Mouse (Mus musculus): Measurements from ENCODE around the gene H2-DMb1. TPM values are rescaled to one million over a fixed set of nuclear protein-coding genes. Genes with fewer than 3 reads are reported as not detected.
A peak's percentile ranks its signal among the peaks of the same experiment; 100 is the strongest.

Gene H2-DMb1
- total and polyA plus RNA-seq, 3 experiments, result 60.7 to 147 (median 102) TPM

- H3K4me1 ChIP-seq (ENCODE audit: control insufficient read depth in 1 of 2, insufficient read depth in 2 of 2), result peaks cover 15 to 45% of the 10 kb centered on the region in 2 experiments
- H3K4me3 ChIP-seq (replicated peaks in 1 of 3; ENCODE audit: low read depth in 2 of 3, low read length in 2 of 3, poor library complexity in 1 of 3), result peak within 1 kb of the TSS; percentile 80 to 97 (median 96)
- dilution Hi-C loops (cut with MboI; ENCODE audit: extremely low pct_ligation_motif_present, extremely low pct_unique_long_range_greater_than_20kb, low sequenced_read_pairs) (no loop called here), in situ Hi-C loops (cut with MboI; ENCODE audit: low pct_ligation_motif_present, low pct_unique_long_range_greater_than_20kb, low sequenced_read_pairs) (no loop called here)
- DNase-seq (ENCODE audit: extremely low read depth), result peak; percentile 85
- H3K4me2 ChIP-seq (ENCODE audit: insufficient read depth, low read depth, poor library complexity, severe bottlenecking), result peak within 1 kb of the TSS; percentile 61
- peaks cover 37 to 53% of the 10 kb centered on the region in 2 experiments for H3K36me3 ChIP-seq (replicated peaks in 1 of 2; ENCODE audit: control insufficient read depth in 1 of 2, insufficient read depth in 1 of 2, low read length in 1 of 2)
- peak within 1 kb of the TSS; percentile 93 for H3K27ac ChIP-seq (ENCODE audit: insufficient read depth, low read depth)
- H3K9me3 ChIP-seq (replicated peaks; ENCODE audit: low read length), result no peaks in the 10 kb centered on the region
- no peaks in the 10 kb centered on the region for H3K27me3 ChIP-seq (replicated peaks)
- H3K9ac ChIP-seq (ENCODE audit: insufficient read depth, low read depth), result peak within 1 kb of the TSS; percentile 93
- H3K79me2 ChIP-seq (replicated peaks; ENCODE audit: control insufficient read depth, extremely low read depth, insufficient read depth, poor library complexity, severe bottlenecking), result peaks cover 50% of the 10 kb centered on the region
- TF ChIP-seq E2F4 (IDR thresholded peaks at IDR 0.05; ENCODE audit: insufficient replicate concordance, low read depth, low read length), result no peak
- peak; percentile 54 for TF ChIP-seq ELF1 (IDR thresholded peaks at IDR 0.05; ENCODE audit: low read depth, low read length)
- TF ChIP-seq TBP (conservative IDR thresholded peaks at IDR 0.05; ENCODE audit: low read depth, low read length), result 0 out of 2 replicates have a peak, but pooled peaks have one; percentile 38
- no peak for TF ChIP-seq RAD21 (IDR thresholded peaks at IDR 0.05; ENCODE audit: low read depth, low read length)
- TF ChIP-seq POLR2A (IDR thresholded peaks at IDR 0.05; ENCODE audit: low read depth, low read length), result peak; percentile 51
- TF ChIP-seq GABPA (IDR thresholded peaks at IDR 0.05; ENCODE audit: insufficient replicate concordance, low read depth, low read length), result no peak
- no peak for TF ChIP-seq POLR2AphosphoS2 (IDR thresholded peaks at IDR 0.05; ENCODE audit: low read depth, low read length)
- TF ChIP-seq TCF12 (IDR thresholded peaks at IDR 0.05; ENCODE audit: low read depth, low read length), result 0 out of 2 replicates have a peak, but pooled peaks have one; percentile 21
- TF ChIP-seq MYC (IDR thresholded peaks at IDR 0.05; ENCODE audit: low read depth, low read length), result peak; percentile 82
- TF ChIP-seq JUND (conservative IDR thresholded peaks at IDR 0.05; ENCODE audit: low read depth, low read length), result no peak
- no peak for TF ChIP-seq KAT2A (IDR thresholded peaks at IDR 0.05; ENCODE audit: insufficient replicate concordance, low read length)
- peak; percentile 32; the same call in 1 of the 2 replicates for TF ChIP-seq BHLHE40 (IDR thresholded peaks at IDR 0.05; ENCODE audit: low read depth, low read length)
- TF ChIP-seq SMC3 (IDR thresholded peaks at IDR 0.05; ENCODE audit: low read depth, low read length), result no peak
- TF ChIP-seq UBTF (IDR thresholded peaks at IDR 0.05; ENCODE audit: low read depth, low read length), result 0 out of 2 replicates have a peak, but pooled peaks have one; percentile 43
- TF ChIP-seq HCFC1 (IDR thresholded peaks at IDR 0.05; ENCODE audit: low read depth, low read length), result no peak
- TF ChIP-seq MAZ (IDR thresholded peaks at IDR 0.05; ENCODE audit: low read depth, low read length), result no peak
- peak; percentile 76 for TF ChIP-seq IRF4 (IDR thresholded peaks at IDR 0.05; ENCODE audit: low read depth, low read length)
- TF ChIP-seq ZMIZ1 (IDR thresholded peaks at IDR 0.05; ENCODE audit: low read depth, low read length), result no peak
- TF ChIP-seq ETS1 (conservative IDR thresholded peaks at IDR 0.05; ENCODE audit: low read depth, low read length), result peak; percentile 62
- TF ChIP-seq ZNF384 (IDR thresholded peaks at IDR 0.05; ENCODE audit: low read depth, low read length), result peak; percentile 81
- peak; percentile 54; the same call in 1 of the 2 replicates for TF ChIP-seq MAX (IDR thresholded peaks at IDR 0.05; ENCODE audit: low read length)
Observed at GRCm38 (mm10) chr17:34203444-34203843, 50.6 kb downstream of the H2-DMb1 start, which contains the start of gene Tap2. Tap2 (plus strand) TSS chr17:34203527.
